Mouse (Mus musculus) stomach, postnatal 0 days (tissue): ENCODE results near the gene Cab39.

Source experiments
- CTCF ChIP-seq: IDR thresholded peaks from 2 replicates; pipeline ENCODE4 v1.5.1; 2016; ENCODE audit warnings: antibody characterized with exemption, low read depth, mild to moderate bottlenecking, moderate library complexity
- EP300 ChIP-seq: optimal IDR thresholded peaks from 2 replicates; pipeline ENCODE3; 2016; ENCODE audit warnings: antibody characterized with exemption

- no peak for TF ChIP-seq CTCF
- no peak for TF ChIP-seq EP300
Observed at GRCm38 (mm10) chr1:85887221-85887620, 94.0 kb downstream of the Cab39 start.
